Mouse (Mus musculus) right cerebral cortex, postnatal 10 days (tissue): ENCODE data around the gene Arglu1.

Experiments used
- DNase-seq, 2 experiments: peaks; one replicate each; pipeline ENCODE4 v3.0.0; 2021; ENCODE audit warnings: low spot score in 2 of 2

The Arglu1 gene

GRCm38 (mm10) chr8:8658426-8659224 lies 31.7 kb downstream of the Arglu1 start:
- DNase-seq, result peak; percentile 94

DNA sequence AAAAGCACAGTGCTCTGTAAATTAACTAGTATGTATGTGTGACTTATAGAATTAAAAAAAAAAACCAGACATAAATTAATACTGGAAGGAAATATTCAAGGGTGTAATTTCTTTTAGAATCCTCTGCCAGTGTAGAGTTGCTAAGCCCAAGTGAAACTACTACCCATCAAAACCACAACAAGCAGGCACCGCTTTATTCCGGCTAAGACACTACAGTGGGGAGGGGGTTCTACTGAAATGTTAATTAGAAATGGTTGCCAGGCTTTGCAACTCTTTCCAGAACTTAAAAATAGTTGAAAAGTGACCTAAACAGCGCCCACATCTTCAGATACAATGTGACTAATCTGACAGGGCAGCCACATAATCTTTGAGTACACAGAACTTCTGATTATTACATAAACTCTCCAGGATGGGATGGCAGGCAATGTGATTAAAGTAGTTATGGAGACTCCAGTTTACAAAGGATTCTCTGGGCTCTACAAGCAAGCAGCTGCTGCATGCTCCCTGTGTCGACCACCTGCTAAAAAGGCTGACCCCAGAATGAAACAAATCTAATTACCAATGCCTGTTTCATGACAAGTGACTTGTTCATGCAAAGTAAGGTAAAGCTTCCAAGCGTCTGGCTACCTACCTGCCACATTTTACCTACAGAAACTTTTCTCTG lies 32.5 kb downstream of the Arglu1 start:
- no peak for DNase-seq

- peak in 1 of 2 experiments; percentile 63 for DNase-seq
These were observed 33.5 kb downstream of the Arglu1 start for GRCm38 (mm10) chr8:8656578-8657441.

DNA sequence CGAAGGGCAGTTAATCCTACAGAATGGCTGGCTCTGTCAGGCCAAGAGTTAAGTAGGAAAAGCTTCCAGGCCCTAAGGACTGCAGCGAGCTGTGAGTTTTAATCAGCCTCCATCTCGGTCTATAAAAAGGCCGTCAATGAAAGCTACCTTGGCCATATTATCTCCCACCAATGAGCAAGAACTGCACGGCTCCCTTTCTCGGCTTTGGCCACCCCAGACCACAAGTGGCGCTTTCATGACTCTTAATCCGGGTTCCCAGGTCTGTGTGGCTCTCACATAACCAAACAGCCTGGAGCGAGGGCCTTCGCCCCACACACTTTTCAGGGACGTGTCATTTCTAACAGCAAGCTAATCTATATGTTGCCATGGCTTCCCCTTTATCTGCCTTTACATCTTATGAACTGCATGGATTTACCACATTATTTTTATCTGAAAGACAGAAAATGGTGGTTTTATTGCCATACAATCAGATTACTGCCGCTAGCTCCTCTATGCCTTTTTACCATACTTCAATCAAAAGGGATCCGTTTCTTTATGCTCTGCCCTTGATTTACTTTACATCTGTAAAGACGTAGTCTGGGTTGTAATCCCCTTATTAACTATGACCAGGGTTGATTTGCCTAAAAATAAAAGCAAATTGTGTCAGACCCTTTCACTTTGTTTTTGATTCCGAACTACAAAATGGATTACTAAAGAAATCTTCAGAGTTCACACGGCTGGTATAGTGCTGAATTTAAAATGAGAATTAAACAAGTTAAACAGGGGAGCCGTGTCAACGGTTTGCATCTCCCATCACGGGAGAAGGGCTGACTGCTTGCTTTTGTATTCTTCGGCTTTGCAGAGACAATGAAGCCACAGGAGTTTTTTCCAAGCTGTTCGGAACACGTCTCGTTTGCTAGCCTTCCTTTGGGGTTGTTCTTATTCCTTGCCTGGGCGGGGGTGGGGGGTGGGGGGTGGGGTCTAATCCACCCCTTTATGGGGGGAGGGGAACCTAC lies 34.7 kb downstream of the Arglu1 start:
- peak in 1 of 2 experiments; percentile 51 for DNase-seq

DNA sequence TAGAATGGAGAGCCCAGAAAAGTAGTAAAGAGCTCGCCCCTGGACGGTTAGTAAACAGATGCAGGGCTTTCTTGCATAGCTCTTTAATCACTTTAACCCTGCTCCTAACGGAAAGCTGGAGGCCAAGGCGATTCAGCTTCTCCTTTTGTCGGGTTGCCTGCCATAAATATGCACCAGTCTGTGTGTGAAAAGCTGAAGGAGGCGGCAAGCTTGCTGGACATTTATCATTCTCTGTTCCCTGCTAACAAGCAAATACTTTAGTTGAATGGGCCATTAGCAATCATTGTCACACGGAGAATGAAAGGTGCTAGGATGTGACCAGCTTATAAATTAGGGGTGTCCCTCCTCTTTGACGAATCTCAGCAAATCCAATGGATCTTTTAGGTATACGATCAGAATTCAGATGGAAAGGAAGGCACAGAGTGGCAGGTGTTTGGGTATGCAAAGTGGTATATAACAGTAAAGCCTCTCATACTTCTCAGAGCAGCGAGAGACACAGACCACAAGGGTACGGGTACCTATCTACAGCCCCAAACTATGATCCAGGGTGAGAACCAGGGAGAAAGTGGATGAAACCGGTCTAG lies 36.3 kb downstream of the Arglu1 start:
- no peak for DNase-seq

- no peak for DNase-seq
These were observed 37.0 kb downstream of the Arglu1 start for GRCm38 (mm10) chr8:8653343-8653742.

DNA sequence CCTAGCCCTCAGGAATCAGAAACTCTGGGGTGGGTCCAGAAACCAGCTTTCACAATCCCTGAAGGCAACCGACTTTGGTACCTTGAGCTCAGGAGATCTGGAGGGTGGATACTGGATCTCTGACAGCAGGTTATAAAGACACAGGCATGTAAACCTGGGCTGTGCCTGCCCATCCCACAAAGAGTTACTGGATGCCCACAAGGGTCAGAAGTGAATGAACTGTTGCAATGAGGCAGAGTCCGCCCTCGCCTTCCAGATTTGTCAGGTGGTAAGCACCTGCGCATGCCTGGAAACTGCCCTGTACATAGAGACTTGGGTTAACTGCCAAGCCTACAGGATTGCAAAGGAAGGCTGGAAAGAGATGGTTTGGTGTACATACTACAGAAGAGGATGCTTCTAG lies 37.9 kb downstream of the Arglu1 start:
- DNase-seq, result no peak

GRCm38 (mm10) chr8:8649944-8650343 lies 40.4 kb downstream of the Arglu1 start:
- peak; percentile 88 to 93 for DNase-seq

DNA sequence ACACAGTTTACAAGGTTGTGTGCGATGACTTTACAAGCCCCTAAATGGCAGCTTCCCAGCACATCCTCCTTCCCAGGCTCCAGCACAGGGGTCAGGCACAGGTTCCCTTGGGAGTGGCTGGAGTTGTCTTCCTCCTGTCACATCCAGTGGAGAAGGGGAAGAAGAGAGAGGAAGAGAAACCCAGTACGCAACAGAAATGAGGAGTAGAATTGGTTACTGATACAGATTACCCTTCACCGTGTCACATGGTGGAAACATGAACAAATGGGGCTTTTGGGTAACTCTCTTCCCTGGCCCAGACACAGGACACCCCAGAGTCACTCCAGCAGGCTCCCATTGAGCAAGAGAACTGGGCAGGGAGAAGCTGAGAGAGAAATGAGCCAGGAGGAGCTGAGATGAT lies 40.8 kb downstream of the Arglu1 start:
- no peak for DNase-seq

- DNase-seq, result no peak
These were observed 41.6 kb downstream of the Arglu1 start for GRCm38 (mm10) chr8:8648686-8649085.

- DNase-seq, result no peak
These were observed 42.5 kb downstream of the Arglu1 start for GRCm38 (mm10) chr8:8647824-8648223.

DNA sequence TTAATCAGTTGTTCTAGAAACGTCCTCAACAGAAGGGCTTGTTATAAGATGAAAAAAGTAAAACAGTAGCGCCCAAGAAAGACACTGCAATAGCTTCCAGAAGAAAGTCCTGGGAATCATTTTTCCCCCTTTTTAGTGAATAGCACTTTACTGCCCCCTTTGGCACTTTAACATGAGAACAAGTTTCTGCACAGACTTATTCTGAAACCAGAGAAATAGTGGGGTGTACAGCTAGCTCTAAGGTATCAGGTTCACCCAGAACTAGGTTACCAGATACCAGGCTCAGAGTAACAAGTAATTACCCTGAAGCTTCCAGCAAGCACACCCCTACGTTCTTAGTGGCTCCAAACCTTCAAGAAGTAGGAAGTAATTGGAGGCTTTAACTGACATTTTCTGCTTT lies 43.0 kb downstream of the Arglu1 start:
- DNase-seq, result no peak

DNA sequence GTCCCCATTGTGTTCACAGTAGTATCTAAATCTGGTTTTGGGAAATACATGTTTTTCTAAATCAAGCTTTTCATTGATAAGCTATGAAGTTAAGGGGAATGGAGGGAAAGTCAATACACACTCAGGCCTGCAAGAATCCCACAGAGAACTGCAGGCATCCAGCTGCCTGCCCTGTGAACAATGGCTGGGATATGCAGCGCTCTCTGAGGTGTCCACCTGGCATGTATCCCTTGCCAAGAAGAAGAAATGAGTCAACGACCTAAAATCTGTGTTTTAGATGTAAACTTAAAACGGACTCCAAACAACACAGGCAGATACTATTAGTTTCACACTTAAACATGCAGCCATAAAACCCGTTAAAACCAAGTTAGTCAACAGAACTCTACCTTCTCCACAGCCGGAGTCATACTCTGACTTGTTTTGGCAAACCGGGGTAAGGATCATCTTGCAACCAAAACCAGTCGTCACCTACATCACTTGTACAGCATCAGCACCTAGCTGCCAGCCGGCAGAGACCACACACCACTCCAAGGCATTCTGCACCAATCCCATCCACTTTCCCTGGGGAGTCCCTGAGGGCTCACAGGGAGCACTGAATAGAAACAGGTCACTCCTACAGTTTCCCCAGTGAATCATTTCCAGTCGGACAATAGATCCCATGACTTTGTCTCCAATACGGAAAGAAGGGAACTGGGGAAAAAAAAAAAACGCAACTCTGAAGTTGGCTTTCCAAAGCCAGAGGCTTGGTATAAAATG lies 46.0 kb downstream of the Arglu1 start:
- DNase-seq, result no peak

GRCm38 (mm10) chr8:8640264-8640588 lies 50.1 kb downstream of the Arglu1 start:
- DNase-seq, result no peak

GRCm38 (mm10) chr8:8639569-8640263 lies 50.6 kb downstream of the Arglu1 start:
- DNase-seq, result no peak

DNA sequence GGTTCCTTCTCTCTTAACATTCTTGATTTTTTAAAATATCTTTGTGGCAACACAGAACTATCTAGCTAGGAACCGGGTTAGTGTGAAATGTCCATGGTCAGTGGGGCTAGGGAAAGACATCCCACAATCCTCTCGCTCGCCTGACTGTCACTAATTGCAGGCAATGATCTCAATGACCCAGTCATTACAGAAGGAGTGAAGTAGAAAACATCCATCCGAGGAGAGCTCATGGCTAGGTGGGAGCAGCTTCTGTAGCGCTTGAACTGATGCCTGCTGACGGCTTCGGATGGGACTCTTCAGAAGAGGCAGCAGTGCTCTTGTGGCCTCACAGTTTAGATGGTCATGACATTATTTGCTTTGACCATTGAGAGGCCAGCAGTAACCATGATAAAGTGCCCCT lies 58.9 kb downstream of the Arglu1 start:
- DNase-seq, result no peak

DNA sequence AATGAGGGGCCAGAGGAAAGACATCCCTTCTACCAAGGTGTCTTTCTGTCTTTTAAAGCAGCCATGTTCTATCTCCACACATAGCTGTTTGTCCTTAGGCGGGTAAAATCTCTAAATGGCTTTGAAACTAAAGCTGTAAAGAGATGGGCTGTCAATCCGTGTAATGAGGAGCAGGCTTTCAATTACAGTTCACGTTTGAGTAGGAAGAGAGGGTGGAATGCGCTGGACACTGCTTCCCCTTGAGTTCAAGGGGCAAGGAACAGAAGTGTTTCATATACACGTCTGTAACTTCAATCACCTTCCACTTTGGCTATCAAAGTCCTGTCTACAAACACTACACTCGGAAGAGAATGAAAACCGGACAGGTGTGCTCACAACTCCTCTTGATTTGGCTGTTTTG lies 66.3 kb downstream of the Arglu1 start:
- no peak for DNase-seq

DNA sequence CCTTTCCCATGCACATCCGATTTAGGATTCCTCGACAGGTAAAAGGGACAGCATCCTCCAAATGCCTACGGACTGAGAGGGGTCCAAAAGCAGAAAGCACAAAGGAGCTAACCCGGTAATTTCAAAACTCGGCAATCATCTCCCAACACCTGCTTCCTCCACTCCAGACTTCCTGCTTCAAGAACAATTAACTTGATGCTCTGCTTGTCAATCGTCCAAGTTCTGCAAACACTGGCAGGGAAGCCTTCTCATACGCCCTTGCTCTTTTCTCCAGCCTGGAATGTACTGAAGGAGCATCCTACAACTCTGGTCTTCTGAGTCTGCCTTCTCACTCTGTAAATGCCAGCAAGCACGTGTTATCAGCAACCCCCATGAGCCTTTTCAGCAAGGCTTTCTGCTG lies 66.8 kb downstream of the Arglu1 start:
- peak in 1 of 2 experiments; percentile 33 for DNase-seq

DNA sequence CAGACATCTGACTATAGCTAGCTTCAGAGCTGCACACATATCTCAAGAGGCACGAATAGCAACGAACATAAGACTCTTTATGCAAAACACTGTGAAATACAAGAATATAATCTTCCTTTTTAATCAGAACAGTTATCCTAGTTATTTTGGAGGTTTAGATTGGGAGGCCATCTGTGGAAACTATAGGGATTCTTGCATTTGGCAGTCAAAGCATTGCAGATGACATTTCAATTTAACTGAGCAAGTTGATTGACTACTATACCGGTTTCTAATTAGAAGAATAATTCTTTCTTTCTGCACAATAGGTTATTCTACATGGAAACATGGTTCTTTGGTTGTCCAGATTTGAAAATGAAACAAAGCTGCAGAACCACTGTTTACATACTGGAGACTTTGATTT lies 67.8 kb downstream of the Arglu1 start:
- no peak for DNase-seq

DNA sequence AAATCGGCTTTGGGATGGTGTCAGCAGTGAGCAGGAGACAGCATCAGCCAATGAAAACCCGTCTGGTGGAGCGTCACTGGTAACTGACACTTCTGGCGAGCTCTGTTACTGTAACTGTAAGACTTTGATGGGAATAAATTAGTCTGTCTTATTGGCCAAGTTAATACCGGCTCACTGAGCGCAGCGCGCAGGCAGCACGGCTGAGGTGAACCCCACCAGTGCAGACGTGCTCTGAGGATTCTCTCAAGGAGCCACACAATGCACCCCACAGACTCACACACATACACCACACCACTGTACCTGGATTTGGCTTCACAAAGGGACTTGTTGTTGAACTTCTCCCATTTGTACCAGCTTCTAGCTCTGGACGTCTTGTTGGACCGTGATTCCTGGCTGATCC lies 68.3 kb downstream of the Arglu1 start:
- peak; percentile 43 to 63 for DNase-seq
